Mouse (Mus musculus): ENCODE results near the gene Gm2431. TPM values are rescaled to one million over a fixed set of nuclear protein-coding genes. Genes with fewer than 3 reads are reported as not detected.
"Not testable (repeated sequence)": the region's sequence is repeated elsewhere in the genome, so short reads cannot be mapped to it uniquely, and the experiment has no call there.

Gm2431 gene
- polyA plus RNA-seq, 1 experiment from 2014 or later: not detected

GRCm38 (mm10) chr7:142284615-142285080, 26.5 kb upstream of the Gm2431 start:
- Histone ChIP-seq H3K27me3 (ENCODE audit: control insufficient read depth, insufficient read depth, low read length) (peaks cover 9% of the 10 kb centered on the region), H3K4me1 (replicated peaks; ENCODE audit: control insufficient read depth, insufficient read depth, low read length) (no peaks in the 10 kb centered on the region), H3K4me2 (replicated peaks; ENCODE audit: low read depth, low read length) (peak overlapping the region; percentile 74), H3K36me3 (ENCODE audit: control insufficient read depth, insufficient read depth, low read length) (no peaks in the 10 kb centered on the region), H3K9ac (ENCODE audit: low read depth, low read length) (peak overlapping the region; percentile 59), H3K4me3 (ENCODE audit: low read depth, low read length) (peak overlapping the region; percentile 45), H3K27ac (ENCODE audit: low read depth, low read length) (peak overlapping the region; percentile 54; the same call in 1 of the 2 replicates), H3K9me3 (ENCODE audit: control insufficient read depth, low read length) (no peaks in the 10 kb centered on the region)
- DNase-seq (ENCODE audit: low spot score): peak; percentile 99
- WGBS: 0% methylated on average over 19 of the region's 19 CpGs
- ATAC-seq (ENCODE audit: low FRiP score): peak; percentile 82

- WGBS: under 1% methylated on average over 38 of the region's 38 CpGs
- ATAC-seq (ENCODE audit: low FRiP score) (peak; percentile 77), DNase-seq (ENCODE audit: low spot score) (peak; percentile 77)
- Histone ChIP-seq H3K9ac (ENCODE audit: low read depth, low read length) (peak overlapping the region; percentile 59), H3K9me3 (ENCODE audit: control insufficient read depth, low read length) (no peaks in the 10 kb centered on the region), H3K36me3 (ENCODE audit: control insufficient read depth, insufficient read depth, low read length) (no peaks in the 10 kb centered on the region), H3K4me3 (ENCODE audit: low read depth, low read length) (peak overlapping the region; percentile 45), H3K27ac (ENCODE audit: low read depth, low read length) (peak overlapping the region; percentile 54; the same call in 1 of the 2 replicates), H3K4me1 (replicated peaks; ENCODE audit: control insufficient read depth, insufficient read depth, low read length) (no peaks in the 10 kb centered on the region), H3K27me3 (ENCODE audit: control insufficient read depth, insufficient read depth, low read length) (peaks cover 9% of the 10 kb centered on the region), H3K4me2 (replicated peaks; ENCODE audit: low read depth, low read length) (peak overlapping the region; percentile 74)
These were observed 26.0 kb upstream of the Gm2431 start for GRCm38 (mm10) chr7:142284023-142284591.

- DNase-seq (ENCODE audit: low spot score); ATAC-seq (ENCODE audit: low FRiP score); H3K4me3 ChIP-seq (ENCODE audit: low read depth, low read length); H3K4me2 ChIP-seq (replicated peaks; ENCODE audit: low read depth, low read length); H3K9me3 ChIP-seq (ENCODE audit: control insufficient read depth, low read length); H3K36me3 ChIP-seq (ENCODE audit: control insufficient read depth, insufficient read depth, low read length); H3K4me1 ChIP-seq (replicated peaks; ENCODE audit: control insufficient read depth, insufficient read depth, low read length); H3K27ac ChIP-seq (ENCODE audit: low read depth, low read length); H3K27me3 ChIP-seq (ENCODE audit: control insufficient read depth, insufficient read depth, low read length); H3K9ac ChIP-seq (ENCODE audit: low read depth, low read length): not testable (repeated sequence)
- WGBS: 36% methylated on average over 2 of the region's 2 CpGs
These were observed 24.7 kb upstream of the Gm2431 start for GRCm38 (mm10) chr7:142282847-142283246.

- ATAC-seq (ENCODE audit: low FRiP score); H3K9me3 ChIP-seq (ENCODE audit: control insufficient read depth, low read length); DNase-seq (ENCODE audit: low spot score); H3K4me2 ChIP-seq (replicated peaks; ENCODE audit: low read depth, low read length); H3K36me3 ChIP-seq (ENCODE audit: control insufficient read depth, insufficient read depth, low read length); H3K27me3 ChIP-seq (ENCODE audit: control insufficient read depth, insufficient read depth, low read length); H3K4me1 ChIP-seq (replicated peaks; ENCODE audit: control insufficient read depth, insufficient read depth, low read length); H3K9ac ChIP-seq (ENCODE audit: low read depth, low read length); H3K27ac ChIP-seq (ENCODE audit: low read depth, low read length); H3K4me3 ChIP-seq (ENCODE audit: low read depth, low read length): not testable (repeated sequence)
- whole genome bisulfite sequencing: 72% methylated on average over 1 of the region's 1 CpGs
These were observed 21.1 kb upstream of the Gm2431 start for GRCm38 (mm10) chr7:142279291-142279690.

GRCm38 (mm10) chr7:142278183-142278582, 20.0 kb upstream of the Gm2431 start:
- H3K27me3 ChIP-seq (ENCODE audit: control insufficient read depth, insufficient read depth, low read length); H3K36me3 ChIP-seq (ENCODE audit: control insufficient read depth, insufficient read depth, low read length); ATAC-seq (ENCODE audit: low FRiP score); H3K9me3 ChIP-seq (ENCODE audit: control insufficient read depth, low read length); H3K4me3 ChIP-seq (ENCODE audit: low read depth, low read length); H3K9ac ChIP-seq (ENCODE audit: low read depth, low read length); H3K4me2 ChIP-seq (replicated peaks; ENCODE audit: low read depth, low read length); H3K4me1 ChIP-seq (replicated peaks; ENCODE audit: control insufficient read depth, insufficient read depth, low read length); H3K27ac ChIP-seq (ENCODE audit: low read depth, low read length): not testable (repeated sequence)
- DNase-seq (ENCODE audit: low spot score): peak; percentile 79
- 0% methylated on average over 3 of the region's 3 CpGs for WGBS

GRCm38 (mm10) chr7:142274263-142274662, 16.1 kb upstream of the Gm2431 start, which contains the start of gene Gm4559:
Gene Gm4559 (minus strand): TSS chr7:142274363.
- H3K9me3 ChIP-seq (ENCODE audit: control insufficient read depth, low read length); DNase-seq (ENCODE audit: low spot score); H3K4me1 ChIP-seq (replicated peaks; ENCODE audit: control insufficient read depth, insufficient read depth, low read length); ATAC-seq (ENCODE audit: low FRiP score); H3K36me3 ChIP-seq (ENCODE audit: control insufficient read depth, insufficient read depth, low read length); H3K4me2 ChIP-seq (replicated peaks; ENCODE audit: low read depth, low read length); H3K4me3 ChIP-seq (ENCODE audit: low read depth, low read length); H3K27ac ChIP-seq (ENCODE audit: low read depth, low read length); H3K9ac ChIP-seq (ENCODE audit: low read depth, low read length); H3K27me3 ChIP-seq (ENCODE audit: control insufficient read depth, insufficient read depth, low read length): not testable (repeated sequence)

GRCm38 (mm10) chr7:142255517-142255916, 2.6 kb downstream of the Gm2431 start:
- H3K27ac ChIP-seq (ENCODE audit: low read depth, low read length): no peak overlapping the region
- H3K9ac ChIP-seq (ENCODE audit: low read depth, low read length): no peak overlapping the region
- no peaks in the 10 kb centered on the region for H3K4me1 ChIP-seq (replicated peaks; ENCODE audit: control insufficient read depth, insufficient read depth, low read length)
- DNase-seq (ENCODE audit: low spot score): peak; percentile 62
- no peak overlapping the region for H3K4me3 ChIP-seq (ENCODE audit: low read depth, low read length)
- H3K27me3 ChIP-seq (ENCODE audit: control insufficient read depth, insufficient read depth, low read length): no peaks in the 10 kb centered on the region
- 0% methylated on average over 2 of the region's 2 CpGs for WGBS
- no peak for ATAC-seq (ENCODE audit: low FRiP score)
- no peak overlapping the region for H3K4me2 ChIP-seq (replicated peaks; ENCODE audit: low read depth, low read length)
- no peaks in the 10 kb centered on the region for H3K36me3 ChIP-seq (ENCODE audit: control insufficient read depth, insufficient read depth, low read length)
- no peaks in the 10 kb centered on the region for H3K9me3 ChIP-seq (ENCODE audit: control insufficient read depth, low read length)

- Histone ChIP-seq H3K4me1 (replicated peaks; ENCODE audit: control insufficient read depth, insufficient read depth, low read length) (no peaks in the 10 kb centered on the region), H3K36me3 (ENCODE audit: control insufficient read depth, insufficient read depth, low read length) (no peaks in the 10 kb centered on the region), H3K4me3 (ENCODE audit: low read depth, low read length) (no peak overlapping the region), H3K27ac (ENCODE audit: low read depth, low read length) (no peak overlapping the region), H3K27me3 (ENCODE audit: control insufficient read depth, insufficient read depth, low read length) (no peaks in the 10 kb centered on the region), H3K9me3 (ENCODE audit: control insufficient read depth, low read length) (no peaks in the 10 kb centered on the region), H3K9ac (ENCODE audit: low read depth, low read length) (no peak overlapping the region), H3K4me2 (replicated peaks; ENCODE audit: low read depth, low read length) (no peak overlapping the region)
- ATAC-seq (ENCODE audit: low FRiP score) (no peak), DNase-seq (ENCODE audit: low spot score) (peak; percentile 56)
- 0% methylated on average over 1 of the region's 1 CpGs for WGBS
These were observed 8.3 kb downstream of the Gm2431 start for GRCm38 (mm10) chr7:142249824-142250223.

- H3K4me3 ChIP-seq (ENCODE audit: low read depth, low read length): no peak within 1 kb of the TSS
- no peak for ATAC-seq (ENCODE audit: low FRiP score)
- WGBS: 30% methylated on average over 2 of the region's 2 CpGs
These were observed 17.2 kb downstream of the Gm2431 start, which contains the start of gene Gm40460 for GRCm38 (mm10) chr7:142240978-142241377. Gene Gm40460 (minus strand): TSS chr7:142241078.

More at GRCm38 (mm10) chr7:142240978-142241377, 17.2 kb downstream of the Gm2431 start, which contains the start of gene Gm40460:
- no peak for DNase-seq (ENCODE audit: low spot score)
- no peak within 1 kb of the TSS for H3K27ac ChIP-seq (ENCODE audit: low read depth, low read length)
- no peaks in the 10 kb centered on the region for H3K9me3 ChIP-seq (ENCODE audit: control insufficient read depth, low read length)
- H3K36me3 ChIP-seq (ENCODE audit: control insufficient read depth, insufficient read depth, low read length): no peaks in the 10 kb centered on the region
- no peaks in the 10 kb centered on the region for H3K4me1 ChIP-seq (replicated peaks; ENCODE audit: control insufficient read depth, insufficient read depth, low read length)
- no peak within 1 kb of the TSS for H3K9ac ChIP-seq (ENCODE audit: low read depth, low read length)
- no peak within 1 kb of the TSS for H3K4me2 ChIP-seq (replicated peaks; ENCODE audit: low read depth, low read length)
- H3K27me3 ChIP-seq (ENCODE audit: control insufficient read depth, insufficient read depth, low read length): no peaks in the 10 kb centered on the region
